Mouse (Mus musculus) liver, embryonic 13.5 days (tissue): ENCODE results near the gene Dmac2. TPM values are rescaled to one million over a fixed set of nuclear protein-coding genes. Genes with fewer than 3 reads are reported as not detected.
A peak's percentile ranks its signal among the peaks of the same experiment; 100 is the strongest.

Experiments
- ATAC-seq: fragments of 200-750 bp; cut with Nextera tagmentation; 2 replicates; pipeline ENCODE4 v1.8.0; 2017; ENCODE audit warnings: low read depth, mild to moderate bottlenecking, moderate number of reproducible peaks, moderate library complexity
- DNase-seq: peaks from one replicate; pipeline ENCODE4 v3.0.0; 2022
- H3K27ac ChIP-seq: fragments of 300-500 bp; sonication (generic); 2 replicates; pipeline ENCODE4 v1.5.1; 2015; ENCODE audit warnings: moderate library complexity, mild to moderate bottlenecking, inconsistent platforms
- H3K27me3 ChIP-seq: fragments of 300-500 bp; sonication (generic); 2 replicates; pipeline ENCODE4 v1.6.1; 2015; ENCODE audit warnings: mild to moderate bottlenecking, inconsistent platforms
- H3K36me3 ChIP-seq: fragments of 300-500 bp; sonication (generic); 2 replicates; pipeline ENCODE4 v1.6.1; 2015; ENCODE audit warnings: mild to moderate bottlenecking, inconsistent platforms
- H3K4me1 ChIP-seq: fragments of 300-500 bp; sonication (generic); replicated peaks from 2 replicates; pipeline ENCODE4 v1.6.1; 2015; ENCODE audit warnings: inconsistent platforms
- H3K4me2 ChIP-seq: fragments of 300-500 bp; sonication (generic); 2 replicates; pipeline ENCODE4 v1.6.1; 2015; ENCODE audit warnings: inconsistent platforms, mild to moderate bottlenecking, moderate library complexity
- H3K4me3 ChIP-seq: fragments of 300-500 bp; sonication (generic); replicated peaks from 2 replicates; pipeline ENCODE4 v1.5.1; 2015; ENCODE audit warnings: mild to moderate bottlenecking, inconsistent platforms
- H3K9ac ChIP-seq: fragments of 300-500 bp; sonication (generic); 2 replicates; pipeline ENCODE4 v1.6.1; 2015; ENCODE audit warnings: mild to moderate bottlenecking, inconsistent platforms
- H3K9me3 ChIP-seq: fragments of 300-500 bp; sonication (generic); replicated peaks from 2 replicates; pipeline ENCODE4 v1.6.1; 2016; ENCODE audit warnings: inconsistent platforms
- WGBS: fragments of 180-500 bp; shearing (Covaris S2); methylation state at CpG from one replicate; pipeline ENCODE4 v1.1.7; 2015; ENCODE audit not compliant: insufficient replicate concordance; 5-methylcytosine and 5-hydroxymethylcytosine counted together
- polyA plus RNA-seq: library from polyadenylated mRNA; unstranded; fragments of >200 nt; fragmentation: Nextera tagmentation; extraction: Ambion mirVana; gene quantifications from 2 replicates; pipeline ENCODE4 v1.2.1, GENCODE M21; 2015

The Dmac2 gene
- polyA plus RNA-seq, 1 experiment from 2014 or later, result 10.4 TPM

- Histone ChIP-seq H3K27me3 (no peaks in the 10 kb centered on the region), H3K4me2 (no peak overlapping the region), H3K4me3 (no peak overlapping the region), H3K9me3 (no peaks in the 10 kb centered on the region), H3K9ac (no peak overlapping the region), H3K27ac (no peak overlapping the region), H3K4me1 (no peaks in the 10 kb centered on the region), H3K36me3 (no peaks in the 10 kb centered on the region)
- 42% methylated on average over 3 of the region's 3 CpGs for WGBS
- no peak for ATAC-seq
- DNase-seq, result no peak
These were observed 25.4 kb upstream of the Dmac2 start for GRCm38 (mm10) chr7:25593859-25594258.

GRCm38 (mm10) chr7:25599663-25600062, 19.6 kb upstream of the Dmac2 start:
- no peak overlapping the region for H3K4me3 ChIP-seq
- no peaks in the 10 kb centered on the region for H3K27me3 ChIP-seq
- no peak overlapping the region for H3K4me2 ChIP-seq
- 9% methylated on average over 10 of the region's 10 CpGs for WGBS
- H3K36me3 ChIP-seq, result no peaks in the 10 kb centered on the region
- H3K4me1 ChIP-seq, result no peaks in the 10 kb centered on the region
- H3K9me3 ChIP-seq, result no peaks in the 10 kb centered on the region
- ATAC-seq (no peak), DNase-seq (peak; percentile 29)
- no peak overlapping the region for H3K27ac ChIP-seq
- no peak overlapping the region for H3K9ac ChIP-seq

GRCm38 (mm10) chr7:25600666-25601065, 18.5 kb upstream of the Dmac2 start:
- WGBS, result 74% methylated on average over 11 of the region's 11 CpGs
- Histone ChIP-seq H3K27ac (no peak overlapping the region), H3K4me1 (no peaks in the 10 kb centered on the region), H3K4me2 (no peak overlapping the region), H3K27me3 (no peaks in the 10 kb centered on the region), H3K4me3 (no peak overlapping the region), H3K36me3 (no peaks in the 10 kb centered on the region), H3K9me3 (no peaks in the 10 kb centered on the region), H3K9ac (no peak overlapping the region)
- no peak for DNase-seq
- no peak for ATAC-seq

GRCm38 (mm10) chr7:25601346-25601745, 17.9 kb upstream of the Dmac2 start:
- ATAC-seq (no peak), DNase-seq (no peak)
- H3K27me3 ChIP-seq, result no peaks in the 10 kb centered on the region
- H3K9me3 ChIP-seq, result no peaks in the 10 kb centered on the region
- H3K9ac ChIP-seq, result no peak overlapping the region
- no peak overlapping the region for H3K4me2 ChIP-seq
- H3K4me1 ChIP-seq, result no peaks in the 10 kb centered on the region
- no peak overlapping the region for H3K4me3 ChIP-seq
- 73% methylated on average over 16 of the region's 16 CpGs for WGBS
- no peak overlapping the region for H3K27ac ChIP-seq
- H3K36me3 ChIP-seq, result no peaks in the 10 kb centered on the region

GRCm38 (mm10) chr7:25606625-25607063, 12.6 kb upstream of the Dmac2 start:
- Histone ChIP-seq H3K27ac (no peak overlapping the region), H3K36me3 (no peaks in the 10 kb centered on the region), H3K9ac (no peak overlapping the region), H3K9me3 (no peaks in the 10 kb centered on the region), H3K4me3 (no peak overlapping the region), H3K4me1 (peaks cover 14% of the 10 kb centered on the region), H3K4me2 (no peak overlapping the region), H3K27me3 (no peaks in the 10 kb centered on the region)
- DNase-seq (no peak), ATAC-seq (no peak)
- 18% methylated on average over 4 of the region's 4 CpGs for WGBS

GRCm38 (mm10) chr7:25607196-25607595, 12.0 kb upstream of the Dmac2 start:
- ATAC-seq (no peak), DNase-seq (no peak)
- WGBS, result 49% methylated on average over 2 of the region's 2 CpGs
- Histone ChIP-seq H3K4me3 (no peak overlapping the region), H3K4me1 (peaks cover 14% of the 10 kb centered on the region), H3K9ac (no peak overlapping the region), H3K36me3 (no peaks in the 10 kb centered on the region), H3K27me3 (no peaks in the 10 kb centered on the region), H3K9me3 (no peaks in the 10 kb centered on the region), H3K27ac (no peak overlapping the region), H3K4me2 (no peak overlapping the region)

- H3K4me2 ChIP-seq, result no peak overlapping the region
- peaks cover 14% of the 10 kb centered on the region for H3K4me1 ChIP-seq
- H3K9me3 ChIP-seq, result no peaks in the 10 kb centered on the region
- no peak overlapping the region for H3K27ac ChIP-seq
- no peaks in the 10 kb centered on the region for H3K36me3 ChIP-seq
- no peak overlapping the region for H3K9ac ChIP-seq
- H3K4me3 ChIP-seq, result no peak overlapping the region
- DNase-seq (no peak), ATAC-seq (no peak)
- 26% methylated on average over 6 of the region's 6 CpGs for WGBS
- no peaks in the 10 kb centered on the region for H3K27me3 ChIP-seq
These were observed 9.2 kb upstream of the Dmac2 start for GRCm38 (mm10) chr7:25610056-25610455.

- H3K4me1 ChIP-seq, result peaks cover 22% of the 10 kb centered on the region
- no peaks in the 10 kb centered on the region for H3K36me3 ChIP-seq
- WGBS, result 50% methylated on average over 7 of the region's 7 CpGs
- H3K9me3 ChIP-seq, result no peaks in the 10 kb centered on the region
- no peak overlapping the region for H3K4me3 ChIP-seq
- no peak overlapping the region for H3K9ac ChIP-seq
- H3K27ac ChIP-seq, result no peak overlapping the region
- no peak overlapping the region for H3K4me2 ChIP-seq
- DNase-seq (no peak), ATAC-seq (no peak)
- H3K27me3 ChIP-seq, result no peaks in the 10 kb centered on the region
These were observed 7.7 kb upstream of the Dmac2 start for GRCm38 (mm10) chr7:25611501-25611900.

GRCm38 (mm10) chr7:25614086-25614485, 5.1 kb upstream of the Dmac2 start:
- DNase-seq (no peak), ATAC-seq (no peak)
- H3K9me3 ChIP-seq, result no peaks in the 10 kb centered on the region
- H3K4me2 ChIP-seq, result no peak overlapping the region
- H3K27ac ChIP-seq, result no peak overlapping the region
- no peaks in the 10 kb centered on the region for H3K27me3 ChIP-seq
- H3K9ac ChIP-seq, result no peak overlapping the region
- H3K4me1 ChIP-seq, result peaks cover 19% of the 10 kb centered on the region
- 75% methylated on average over 5 of the region's 5 CpGs for WGBS
- no peak overlapping the region for H3K4me3 ChIP-seq
- no peaks in the 10 kb centered on the region for H3K36me3 ChIP-seq

- no peak for ATAC-seq
- Histone ChIP-seq H3K9me3 (no peaks in the 10 kb centered on the region), H3K27me3 (no peaks in the 10 kb centered on the region), H3K4me2 (no peak overlapping the region), H3K9ac (no peak overlapping the region), H3K4me1 (peaks cover 22% of the 10 kb centered on the region), H3K27ac (no peak overlapping the region), H3K36me3 (no peaks in the 10 kb centered on the region), H3K4me3 (no peak overlapping the region)
- DNase-seq, result no peak
- WGBS, result 52% methylated on average over 21 of the region's 21 CpGs
These were observed 4.1 kb upstream of the Dmac2 start for GRCm38 (mm10) chr7:25614831-25615705.

- Histone ChIP-seq H3K4me1 (peaks cover 24% of the 10 kb centered on the region), H3K27ac (no peak within 1 kb of the TSS), H3K9ac (no peak within 1 kb of the TSS), H3K4me3 (no peak within 1 kb of the TSS), H3K36me3 (no peaks in the 10 kb centered on the region), H3K27me3 (no peaks in the 10 kb centered on the region), H3K9me3 (no peaks in the 10 kb centered on the region), H3K4me2 (no peak within 1 kb of the TSS)
- DNase-seq (no peak), ATAC-seq (no peak)
- 62% methylated on average over 5 of the region's 5 CpGs for WGBS
These were observed 3.6 kb upstream of the Dmac2 start, which contains the start of gene Erich4 for GRCm38 (mm10) chr7:25615706-25616011. TSS of gene Erich4 (minus strand) at chr7:25615892.
